Mouse (Mus musculus): ENCODE data around the gene Dcps. TPM values are rescaled to one million over a fixed set of nuclear protein-coding genes. Genes with fewer than 3 reads are reported as not detected.
"Not testable (repeated sequence)": the region's sequence is repeated elsewhere in the genome, so short reads cannot be mapped to it uniquely, and the experiment has no call there.

The Dcps gene
- polyA plus RNA-seq, 1 experiment from 2014 or later, result 65.3 TPM

GRCm38 (mm10) chr9:35152923-35153322, 22.9 kb downstream of the Dcps start:
- no peaks in the 10 kb centered on the region for H3K27me3 ChIP-seq
- WGBS, result 87% methylated on average over 1 of the region's 1 CpGs
- no peak overlapping the region for H3K27ac ChIP-seq
- peaks cover 13% of the 10 kb centered on the region for H3K4me1 ChIP-seq
- no peak for ATAC-seq (ENCODE audit: insufficient number of reproducible peaks, low FRiP score, low TSS enrichment, low read depth)
- no peak overlapping the region for H3K4me3 ChIP-seq
- H3K9ac ChIP-seq, result no peak overlapping the region
- H3K36me3 ChIP-seq, result no peaks in the 10 kb centered on the region
- H3K9me3 ChIP-seq, result no peaks in the 10 kb centered on the region
- H3K4me2 ChIP-seq, result no peak overlapping the region

- H3K27ac ChIP-seq; H3K4me2 ChIP-seq; H3K9me3 ChIP-seq; ATAC-seq (ENCODE audit: insufficient number of reproducible peaks, low FRiP score, low TSS enrichment, low read depth); H3K27me3 ChIP-seq; H3K4me1 ChIP-seq; H3K36me3 ChIP-seq; H3K9ac ChIP-seq; H3K4me3 ChIP-seq: not testable (repeated sequence)
Measured at GRCm38 (mm10) chr9:35148822-35149221, 27.0 kb downstream of the Dcps start.

DNA sequence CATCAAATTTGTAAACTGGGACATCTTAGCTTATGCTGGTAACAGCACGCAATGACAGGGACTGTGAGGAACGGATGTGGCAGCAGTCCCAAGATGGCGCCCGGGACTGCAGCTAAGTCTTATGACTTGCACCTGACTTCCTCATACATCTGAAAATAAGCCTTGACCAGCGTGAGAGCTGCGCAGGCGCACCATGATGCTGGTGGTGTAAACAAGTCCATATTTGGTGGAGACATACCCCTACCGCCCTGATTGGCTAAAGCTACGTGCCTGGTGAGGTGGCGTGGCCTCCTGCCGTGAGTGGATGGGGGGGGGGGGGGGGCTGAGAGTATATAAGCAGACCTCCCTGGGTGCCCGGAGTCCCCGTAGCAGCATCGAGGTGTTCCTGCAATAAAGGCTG, 28.6 kb downstream of the Dcps start:
- H3K36me3 ChIP-seq; H3K27me3 ChIP-seq; H3K9ac ChIP-seq; H3K4me2 ChIP-seq; ATAC-seq (ENCODE audit: insufficient number of reproducible peaks, low FRiP score, low TSS enrichment, low read depth); H3K27ac ChIP-seq; H3K9me3 ChIP-seq; H3K4me3 ChIP-seq; H3K4me1 ChIP-seq: not testable (repeated sequence)
- WGBS, result 92% methylated on average over 14 of the region's 14 CpGs

DNA sequence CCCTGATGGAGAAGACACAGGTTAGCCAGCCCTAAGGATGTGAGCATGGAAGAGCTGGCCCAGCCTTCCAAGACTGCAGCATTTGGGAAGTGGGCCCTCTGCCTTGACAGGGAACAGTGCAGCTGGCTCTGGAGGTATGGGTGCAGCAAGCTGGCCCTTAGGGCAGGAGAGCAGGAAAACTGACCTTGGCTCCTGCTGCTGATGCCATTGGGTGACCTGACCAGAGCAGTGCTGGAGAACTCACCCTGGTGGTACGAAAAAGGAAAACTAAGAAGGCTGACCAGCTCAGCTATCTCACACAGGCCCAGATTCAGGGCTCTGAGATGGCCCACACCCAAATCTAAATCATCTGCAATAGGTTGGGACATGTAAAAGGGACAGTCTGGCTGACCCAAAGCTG, 30.0 kb downstream of the Dcps start:
- Histone ChIP-seq H3K4me3 (no peak overlapping the region), H3K27ac (no peak overlapping the region), H3K27me3 (no peaks in the 10 kb centered on the region), H3K36me3 (no peaks in the 10 kb centered on the region), H3K4me1 (no peaks in the 10 kb centered on the region), H3K4me2 (no peak overlapping the region), H3K9me3 (no peaks in the 10 kb centered on the region), H3K9ac (no peak overlapping the region)
- 92% methylated on average over 1 of the region's 1 CpGs for WGBS
- no peak for ATAC-seq (ENCODE audit: insufficient number of reproducible peaks, low FRiP score, low TSS enrichment, low read depth)

GRCm38 (mm10) chr9:35145118-35145517, 30.7 kb downstream of the Dcps start:
- Histone ChIP-seq H3K27me3 (no peaks in the 10 kb centered on the region), H3K9ac (no peak overlapping the region), H3K4me2 (no peak overlapping the region), H3K27ac (no peak overlapping the region), H3K36me3 (no peaks in the 10 kb centered on the region), H3K9me3 (no peaks in the 10 kb centered on the region), H3K4me3 (no peak overlapping the region), H3K4me1 (peaks cover 4% of the 10 kb centered on the region)
- no peak for ATAC-seq (ENCODE audit: insufficient number of reproducible peaks, low FRiP score, low TSS enrichment, low read depth)
- WGBS, result 89% methylated on average over 9 of the region's 9 CpGs

DNA sequence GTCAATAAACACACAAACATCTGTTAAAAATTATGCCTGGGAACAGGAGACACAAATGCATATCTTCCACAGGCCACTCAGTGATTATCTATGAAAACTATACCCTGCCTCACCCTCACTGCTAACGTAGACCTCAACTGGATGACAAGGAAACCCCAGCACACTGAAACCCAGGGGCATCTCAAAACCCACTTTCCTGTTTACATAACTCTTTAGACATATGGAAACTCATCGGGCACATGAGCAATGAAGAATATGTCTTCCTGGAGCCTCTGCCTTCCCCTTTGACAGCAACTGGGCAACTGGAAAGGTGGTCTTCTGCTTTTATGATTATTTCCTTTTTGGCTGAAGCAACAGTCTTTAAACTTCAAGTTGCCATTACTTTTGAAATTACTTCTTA, 33.6 kb downstream of the Dcps start:
- no peak overlapping the region for H3K4me2 ChIP-seq
- no peak for ATAC-seq (ENCODE audit: insufficient number of reproducible peaks, low FRiP score, low TSS enrichment, low read depth)

DNA sequence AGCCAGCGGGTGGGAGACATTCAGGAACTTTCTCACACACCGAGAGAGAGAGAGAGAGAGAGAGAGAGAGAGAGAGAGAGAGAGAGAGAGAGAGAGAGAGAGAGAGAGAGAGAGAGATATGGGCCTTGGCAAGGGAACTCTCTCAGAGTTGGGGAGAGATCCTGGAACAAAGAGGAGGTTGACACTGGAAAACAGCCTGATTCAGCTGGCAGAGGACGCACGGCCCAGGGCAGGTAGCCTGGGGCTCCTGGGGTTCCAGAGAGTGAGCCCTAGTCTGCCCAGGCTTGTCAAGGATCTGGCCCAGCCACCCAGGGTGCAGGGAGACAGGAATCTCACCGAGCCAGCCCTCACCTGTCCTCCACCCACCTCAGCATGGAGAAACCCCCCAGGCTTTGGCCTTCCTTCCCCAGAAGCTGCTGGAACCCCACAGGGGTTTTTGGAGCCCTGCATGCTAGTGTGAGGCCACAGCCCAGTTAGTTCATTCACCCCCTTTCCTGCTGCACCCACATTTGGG, 36.6 kb downstream of the Dcps start:
- Histone ChIP-seq H3K27ac (no peak overlapping the region; the same call in 1 of the 2 replicates), H3K4me2 (no peak overlapping the region), H3K27me3 (no peaks in the 10 kb centered on the region), H3K36me3 (peaks cover 6% of the 10 kb centered on the region; the same call in 1 of the 2 replicates), H3K9me3 (no peaks in the 10 kb centered on the region), H3K4me1 (peaks cover 11% of the 10 kb centered on the region), H3K9ac (no peak overlapping the region), H3K4me3 (no peak overlapping the region)
- ATAC-seq (ENCODE audit: insufficient number of reproducible peaks, low FRiP score, low TSS enrichment, low read depth), result no peak
- 60% methylated on average over 5 of the region's 5 CpGs for WGBS

More for the DNA sequence above, 33.6 kb downstream of the Dcps start:
- H3K4me3 ChIP-seq, result no peak overlapping the region
- peaks cover 11% of the 10 kb centered on the region for H3K4me1 ChIP-seq
- WGBS, result 78% methylated on average over 2 of the region's 2 CpGs
- no peaks in the 10 kb centered on the region for H3K9me3 ChIP-seq
- no peak overlapping the region for H3K27ac ChIP-seq
- H3K9ac ChIP-seq, result no peak overlapping the region
- no peaks in the 10 kb centered on the region for H3K27me3 ChIP-seq
- no peaks in the 10 kb centered on the region for H3K36me3 ChIP-seq

DNA sequence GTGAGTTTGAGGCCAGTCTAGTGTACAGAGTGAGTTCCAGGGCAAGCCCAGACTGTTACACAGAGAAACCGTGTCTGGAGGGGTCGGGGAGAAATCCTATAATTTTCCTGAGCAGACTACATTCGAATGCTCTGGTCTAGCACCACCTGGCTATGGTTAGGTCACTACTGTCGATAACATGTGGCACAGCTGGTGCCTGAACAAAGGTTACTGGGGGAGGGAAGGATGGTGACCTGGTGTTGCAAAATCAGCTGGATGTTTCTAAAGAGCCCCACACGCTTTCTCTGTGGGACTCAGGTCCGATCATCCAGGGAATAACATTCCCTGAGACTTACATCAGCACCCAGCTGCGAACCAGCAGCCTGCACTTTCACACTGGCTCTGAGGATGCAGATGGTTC, 37.8 kb downstream of the Dcps start:
- Histone ChIP-seq H3K27me3 (no peaks in the 10 kb centered on the region), H3K4me2 (no peak overlapping the region), H3K4me3 (no peak overlapping the region), H3K9me3 (no peaks in the 10 kb centered on the region), H3K36me3 (peaks cover 6% of the 10 kb centered on the region; the same call in 1 of the 2 replicates), H3K4me1 (peaks cover 11% of the 10 kb centered on the region), H3K9ac (no peak overlapping the region), H3K27ac (no peak overlapping the region)
- ATAC-seq (ENCODE audit: insufficient number of reproducible peaks, low FRiP score, low TSS enrichment, low read depth), result no peak
- WGBS, result 42% methylated on average over 7 of the region's 7 CpGs

DNA sequence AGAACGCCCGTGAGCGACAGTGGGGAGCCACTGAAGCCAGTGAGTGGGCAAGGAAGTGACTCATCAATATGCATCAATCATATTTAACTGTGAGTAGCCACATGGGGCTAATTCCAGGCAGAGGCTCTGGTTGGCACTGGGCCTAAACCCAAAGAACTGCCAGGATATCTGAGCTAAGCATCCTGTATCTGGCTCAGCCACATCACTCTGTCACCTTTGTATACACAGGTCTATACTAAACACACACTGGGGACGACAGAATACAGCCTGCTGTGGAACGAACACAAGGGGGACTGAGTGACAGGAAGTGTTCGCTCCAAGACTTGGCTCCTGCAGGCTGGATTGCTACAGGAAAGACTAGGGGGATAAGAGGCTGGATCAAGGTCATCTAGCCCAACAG, 40.3 kb downstream of the Dcps start:
- ATAC-seq (ENCODE audit: insufficient number of reproducible peaks, low FRiP score, low TSS enrichment, low read depth), result no peak

DNA sequence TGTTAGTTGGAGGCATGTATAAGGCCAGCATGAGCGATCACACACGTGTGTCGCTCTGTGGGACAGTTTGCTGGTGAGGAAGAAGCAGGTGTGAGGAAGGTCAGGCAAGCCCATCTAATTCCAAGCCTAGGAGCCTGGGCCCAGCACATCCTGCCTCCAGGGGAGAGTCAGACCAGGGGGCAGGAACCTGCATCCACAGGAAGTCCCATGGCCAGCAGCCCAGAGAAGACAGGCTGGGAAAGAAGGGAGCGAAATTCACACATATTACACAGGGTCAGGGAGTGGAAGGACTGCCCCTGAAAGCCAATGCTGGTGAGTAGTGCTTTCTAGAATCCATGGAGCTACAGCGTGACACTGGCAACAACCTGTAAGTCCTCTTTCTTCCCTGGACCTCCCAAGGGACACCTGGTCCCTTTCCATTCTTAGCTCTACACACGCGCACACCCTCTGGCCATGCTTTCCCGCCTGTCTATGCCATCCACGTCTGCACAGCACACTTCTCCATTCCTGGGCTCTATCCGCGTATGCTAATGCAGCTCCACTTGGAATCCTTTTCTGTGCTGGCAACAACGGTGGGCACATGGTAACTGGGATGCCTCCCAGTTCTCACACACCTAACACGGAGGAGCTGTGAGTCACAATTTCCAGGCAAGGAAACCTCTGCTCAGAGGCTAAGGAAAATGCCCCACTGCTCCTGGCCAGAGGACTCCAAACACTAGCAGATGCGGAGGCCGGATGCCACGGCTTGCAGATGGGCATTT, 44.0 kb downstream of the Dcps start:
- H3K9ac ChIP-seq, result no peak overlapping the region
- peaks cover 10% of the 10 kb centered on the region; the same call in 1 of the 2 replicates for H3K36me3 ChIP-seq
- H3K9me3 ChIP-seq, result no peaks in the 10 kb centered on the region
- WGBS, result 74% methylated on average over 16 of the region's 16 CpGs
- H3K4me3 ChIP-seq, result no peak overlapping the region
- H3K27me3 ChIP-seq, result no peaks in the 10 kb centered on the region
- ATAC-seq (ENCODE audit: insufficient number of reproducible peaks, low FRiP score, low TSS enrichment, low read depth), result peak; percentile 71
- H3K4me2 ChIP-seq, result no peak overlapping the region
- peaks cover 10% of the 10 kb centered on the region; the same call in 1 of the 2 replicates for H3K4me1 ChIP-seq
- H3K27ac ChIP-seq, result peak overlapping the region; percentile 17; the same call in 1 of the 2 replicates

More for the DNA sequence above, 40.3 kb downstream of the Dcps start:
- H3K4me1 ChIP-seq, result peaks cover 21% of the 10 kb centered on the region
- WGBS, result 69% methylated on average over 6 of the region's 6 CpGs
- no peak overlapping the region for H3K27ac ChIP-seq
- peaks cover 6% of the 10 kb centered on the region; the same call in 1 of the 2 replicates for H3K36me3 ChIP-seq
- no peaks in the 10 kb centered on the region for H3K27me3 ChIP-seq
- H3K9me3 ChIP-seq, result no peaks in the 10 kb centered on the region
- no peak overlapping the region for H3K9ac ChIP-seq
- H3K4me2 ChIP-seq, result no peak overlapping the region
- H3K4me3 ChIP-seq, result no peak overlapping the region

DNA sequence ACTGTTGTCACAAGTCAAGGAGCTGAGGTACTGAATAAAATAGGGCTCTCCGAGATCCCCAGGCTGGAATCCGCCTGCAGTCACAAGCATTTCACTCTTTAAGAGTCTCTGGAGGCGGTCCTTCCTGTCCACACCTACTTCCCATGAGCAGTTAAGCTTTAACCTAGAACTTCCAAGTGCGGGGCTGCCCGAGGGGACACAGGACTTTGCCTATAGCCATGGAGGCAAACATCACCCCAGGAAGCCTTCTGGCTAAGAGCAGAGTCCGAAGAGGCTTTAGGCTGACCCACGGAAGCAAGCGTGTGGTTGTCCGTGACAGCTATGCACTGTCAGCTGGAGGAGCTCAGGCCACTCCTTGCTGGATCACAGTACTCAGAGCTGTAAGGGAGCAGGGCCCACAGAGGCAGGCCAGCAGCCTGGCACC, 46.9 kb downstream of the Dcps start:
- peaks cover 10% of the 10 kb centered on the region; the same call in 1 of the 2 replicates for H3K4me1 ChIP-seq
- peaks cover 24% of the 10 kb centered on the region for H3K36me3 ChIP-seq
- H3K4me2 ChIP-seq, result no peak overlapping the region
- no peaks in the 10 kb centered on the region for H3K27me3 ChIP-seq
- no peak overlapping the region for H3K4me3 ChIP-seq
- no peak overlapping the region for H3K9ac ChIP-seq
- ATAC-seq (ENCODE audit: insufficient number of reproducible peaks, low FRiP score, low TSS enrichment, low read depth), result no peak
- H3K9me3 ChIP-seq, result no peaks in the 10 kb centered on the region
- H3K27ac ChIP-seq, result no peak overlapping the region
- WGBS, result 79% methylated on average over 9 of the region's 9 CpGs

- 88% methylated on average over 3 of the region's 3 CpGs for WGBS
- H3K4me2 ChIP-seq, result no peak overlapping the region
- ATAC-seq (ENCODE audit: insufficient number of reproducible peaks, low FRiP score, low TSS enrichment, low read depth), result no peak
Measured at GRCm38 (mm10) chr9:35128564-35128963, 47.3 kb downstream of the Dcps start.

More at GRCm38 (mm10) chr9:35128564-35128963, 47.3 kb downstream of the Dcps start:
- Histone ChIP-seq H3K9me3 (no peaks in the 10 kb centered on the region), H3K27ac (no peak overlapping the region), H3K9ac (no peak overlapping the region), H3K27me3 (no peaks in the 10 kb centered on the region), H3K4me3 (no peak overlapping the region), H3K4me1 (peaks cover 12% of the 10 kb centered on the region; the same call in 1 of the 2 replicates), H3K36me3 (peaks cover 28% of the 10 kb centered on the region)
